Mouse (Mus musculus) inflammation-experienced regulatory T-cells, adult 6 months (primary cell): ENCODE measurements around the gene Tha1. TPM values are rescaled to one million over a fixed set of nuclear protein-coding genes. Genes with fewer than 3 reads are reported as not detected.

Experiments used
- ATAC-seq: one replicate; pipeline ENCODE4 v1.8.0; 2017
- polyA plus RNA-seq, 3 experiments: library from polyadenylated mRNA; unstranded; fragments of 100-300 nt; shearing (Covaris generic); gene quantifications; one replicate each; pipeline ENCODE4 v1.2.1; 2017

Tha1 gene
- polyA plus RNA-seq, 3 experiments from 2014 or later, result 8.5 to 12.7 (median 9.3) TPM

GRCm38 (mm10) chr11:117824060-117824969 is 49.0 kb downstream of the Tha1 start:
- no peak for ATAC-seq

- ATAC-seq, result no peak
Observed at GRCm38 (mm10) chr11:117823411-117823810, 49.9 kb downstream of the Tha1 start.

DNA sequence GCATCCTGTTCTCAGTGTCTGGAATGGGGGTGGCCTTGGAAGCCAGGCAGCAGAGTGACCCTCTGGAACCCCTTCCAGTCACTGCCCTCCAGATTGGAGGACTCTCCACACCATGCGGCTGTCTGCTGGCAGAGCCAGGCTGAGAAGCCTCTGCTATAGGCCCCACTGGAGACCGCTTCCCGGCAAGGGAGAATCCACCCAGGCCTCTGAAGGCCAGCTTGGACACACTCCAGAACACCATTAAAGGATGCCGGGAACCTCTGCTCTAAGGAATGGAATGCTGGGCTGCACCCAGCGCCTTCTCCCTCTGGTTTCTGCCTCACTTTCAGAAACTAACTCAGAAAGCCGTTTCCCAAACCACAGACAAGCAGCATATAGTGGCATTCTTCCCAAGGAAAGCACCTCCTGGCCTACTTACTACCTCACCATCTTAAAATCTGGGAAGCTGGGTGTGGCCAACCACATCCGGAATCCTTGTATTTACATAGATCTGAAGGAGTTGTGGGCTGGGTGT is 50.5 kb downstream of the Tha1 start:
- no peak for ATAC-seq

DNA sequence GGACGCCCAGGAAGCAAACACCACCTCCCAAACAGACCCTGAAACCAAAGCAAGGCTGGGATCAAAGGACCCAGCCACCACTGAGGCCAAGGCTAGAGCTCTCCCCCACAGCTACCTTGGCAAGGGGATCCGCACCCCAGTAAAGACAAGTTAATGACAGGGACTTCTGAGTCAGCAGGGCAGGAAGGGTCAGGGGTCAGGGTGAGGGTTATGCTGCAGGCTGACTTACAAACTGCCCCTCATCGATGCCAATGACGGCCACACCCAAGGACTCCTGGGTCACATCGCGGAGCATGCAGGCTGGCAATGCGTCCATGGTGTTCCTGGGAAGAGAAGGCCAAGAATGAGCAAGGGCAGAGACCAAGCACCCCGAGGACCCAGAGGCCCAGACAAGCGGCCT is 51.4 kb downstream of the Tha1 start:
- no peak for ATAC-seq

DNA sequence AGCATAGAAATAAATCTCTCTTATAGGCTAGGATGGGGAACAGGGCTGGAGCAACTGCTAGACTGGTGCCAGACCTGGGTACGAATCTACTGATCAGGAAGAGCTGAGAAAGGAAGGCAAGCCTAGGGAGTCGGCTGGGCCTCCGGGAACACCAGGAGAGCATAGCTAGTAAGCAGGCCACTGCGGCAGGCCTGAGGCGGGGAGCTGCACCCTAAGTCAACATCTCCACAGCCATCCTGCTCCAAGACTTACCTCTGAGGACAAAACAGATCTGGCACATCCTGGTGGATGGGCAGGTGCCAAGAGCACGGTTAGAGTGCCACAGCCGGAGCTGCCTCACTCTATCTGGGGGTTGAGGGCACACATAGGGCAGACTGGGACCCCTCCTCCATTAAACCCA is 53.1 kb downstream of the Tha1 start:
- no peak for ATAC-seq

GRCm38 (mm10) chr11:117819095-117819494 is 54.2 kb downstream of the Tha1 start:
- ATAC-seq, result no peak

Other genes with a start within 250 kb of the Tha1 start
- gene Tnrc6c, start 219.2 kb downstream of the Tha1 start, polyA plus RNA-seq, result 10 to 100 TPM; 10.8 to 19.2 (median 17.4) TPM
- gene Tmc8, start 91.4 kb downstream of the Tha1 start, polyA plus RNA-seq, result 10 to 100 TPM; 32.9 to 40.0 (median 39.0) TPM
- gene Tmc6, start 91.3 kb downstream of the Tha1 start, polyA plus RNA-seq, result 100 to 1,000 TPM in 2 of 3 experiments, 10 to 100 TPM in 1; 90.7 to 159 (median 116) TPM
- 1 to 10 TPM in 2 of 3 experiments, under 1 TPM in 1; 0.57 to 1.3 (median 1.3) TPM for gene 6030468B19Rik, start 75.8 kb downstream of the Tha1 start, polyA plus RNA-seq
- 1 to 10 TPM; 3.1 to 5.0 (median 4.9) TPM for gene Gm20708, start 63.8 kb downstream of the Tha1 start, polyA plus RNA-seq
- gene Syngr2, start 63.8 kb downstream of the Tha1 start, polyA plus RNA-seq, result 100 to 1,000 TPM in 1 of 3 experiments, 10 to 100 TPM in 2; 86.3 to 118 (median 89.8) TPM
- gene Afmid, start 47.6 kb downstream of the Tha1 start, polyA plus RNA-seq, result 10 to 100 TPM; 32.7 to 39.5 (median 35.4) TPM
- 100 to 1,000 TPM in 1 of 3 experiments, 10 to 100 TPM in 2; 27.3 to 126 (median 52.4) TPM for gene Tk1, start 47.4 kb downstream of the Tha1 start, polyA plus RNA-seq
- 100 to 1,000 TPM in 1 of 3 experiments, 10 to 100 TPM in 2; 16.8 to 256 (median 23.6) TPM for gene Birc5, start 24.2 kb downstream of the Tha1 start, polyA plus RNA-seq
- gene Tmem235, start 12.7 kb downstream of the Tha1 start, polyA plus RNA-seq, result not detected
- 10 to 100 TPM; 21.7 to 47.4 (median 28.6) TPM for gene Socs3, start 96.6 kb upstream of the Tha1 start, polyA plus RNA-seq
- 10 to 100 TPM; 26.4 to 38.4 (median 36.7) TPM for gene Pgs1, start 112.8 kb upstream of the Tha1 start, polyA plus RNA-seq